24 mouse cellular contexts compared by ENCODE assay signal in genomic region chr17:45383305-45383704, GRCm38 (mm10).
"Had no signal": no experiment of that assay in that cellular context is flagged by ENCODE, and none has a peak within 500 bp of the region (broad histone marks: within the 10 kb centered on the region; RNA-seq: fewer than 3 reads in every experiment).

No protein-coding gene starts in this region.

- H3K4me2 ChIP-seq: heart, embryonic 11.5 days; heart, embryonic 13.5 days; heart, embryonic 15.5 days; hindbrain, embryonic 13.5 days; hindbrain, embryonic 15.5 days; limb, embryonic 13.5 days; limb, embryonic 15.5 days; liver, embryonic 12.5 days had no signal

- H3K9ac ChIP-seq: heart, embryonic 13.5 days; heart, embryonic 15.5 days; hindbrain, embryonic 13.5 days; hindbrain, embryonic 15.5 days; limb, embryonic 13.5 days; limb, embryonic 15.5 days; liver, embryonic 12.5 days; liver, embryonic 14.5 days had no signal

- H3K9me3 ChIP-seq: heart, embryonic 13.5 days; heart, embryonic 15.5 days; hindbrain, embryonic 13.5 days; hindbrain, embryonic 15.5 days; limb, embryonic 13.5 days; limb, embryonic 15.5 days; liver, embryonic 12.5 days had no signal

- DNase-seq: gastrocnemius, postnatal 14 days; gastrocnemius, postnatal 36 days; heart, adult 11 months; heart, adult 2 months; heart, postnatal 14 days; heart, postnatal 36 days; kidney, adult 11 months; kidney, adult 2 months; kidney, adult 9 months; kidney, postnatal 14 days; layer of hippocampus, adult 9-11 months; layer of hippocampus, postnatal 36 days; left cerebral cortex, postnatal 4 days had no signal

- ATAC-seq: hindbrain, postnatal 0 days; intestine, embryonic 16.5 days; liver, embryonic 12.5 days had no signal

- H3K4me3 ChIP-seq: heart, adult 2 months; heart, embryonic 13.5 days; heart, embryonic 15.5 days; hindbrain, embryonic 13.5 days; hindbrain, embryonic 15.5 days; limb, embryonic 13.5 days; limb, embryonic 15.5 days; liver, embryonic 12.5 days had no signal

- H3K4me1 ChIP-seq: heart, embryonic 13.5 days; heart, embryonic 15.5 days; hindbrain, embryonic 13.5 days; hindbrain, embryonic 15.5 days; limb, embryonic 13.5 days; limb, embryonic 15.5 days; liver, embryonic 12.5 days had no signal

- H3K27ac ChIP-seq: heart, adult 2 months; heart, embryonic 13.5 days; heart, embryonic 15.5 days; hindbrain, embryonic 13.5 days; hindbrain, embryonic 15.5 days; hindbrain, postnatal 0 days; limb, embryonic 13.5 days; limb, embryonic 15.5 days; liver, embryonic 12.5 days; liver, embryonic 14.5 days had no signal

- H3K27me3 ChIP-seq: heart, embryonic 13.5 days; heart, embryonic 15.5 days; hindbrain, embryonic 13.5 days; hindbrain, embryonic 15.5 days; liver, embryonic 12.5 days had no signal
